Mouse (Mus musculus) spleen, adult 2 months (tissue): ENCODE data around the gene Amotl1.

ENCODE experiments used
- CTCF ChIP-seq: fragments of 200-500 bp; IDR thresholded peaks from 2 replicates; pipeline ENCODE4 v1.5.1; 2011; ENCODE audit warnings: mild to moderate bottlenecking, inconsistent platforms; ENCODE audit not compliant: insufficient read depth, insufficient read length, insufficient replicate concordance; ENCODE audit errors: extremely low read depth
- POLR2A ChIP-seq: fragments of 200-500 bp; IDR thresholded peaks from 2 replicates; pipeline ENCODE4 v1.6.1; 2011; ENCODE audit warnings: low read depth, low read length, inconsistent platforms

DNA sequence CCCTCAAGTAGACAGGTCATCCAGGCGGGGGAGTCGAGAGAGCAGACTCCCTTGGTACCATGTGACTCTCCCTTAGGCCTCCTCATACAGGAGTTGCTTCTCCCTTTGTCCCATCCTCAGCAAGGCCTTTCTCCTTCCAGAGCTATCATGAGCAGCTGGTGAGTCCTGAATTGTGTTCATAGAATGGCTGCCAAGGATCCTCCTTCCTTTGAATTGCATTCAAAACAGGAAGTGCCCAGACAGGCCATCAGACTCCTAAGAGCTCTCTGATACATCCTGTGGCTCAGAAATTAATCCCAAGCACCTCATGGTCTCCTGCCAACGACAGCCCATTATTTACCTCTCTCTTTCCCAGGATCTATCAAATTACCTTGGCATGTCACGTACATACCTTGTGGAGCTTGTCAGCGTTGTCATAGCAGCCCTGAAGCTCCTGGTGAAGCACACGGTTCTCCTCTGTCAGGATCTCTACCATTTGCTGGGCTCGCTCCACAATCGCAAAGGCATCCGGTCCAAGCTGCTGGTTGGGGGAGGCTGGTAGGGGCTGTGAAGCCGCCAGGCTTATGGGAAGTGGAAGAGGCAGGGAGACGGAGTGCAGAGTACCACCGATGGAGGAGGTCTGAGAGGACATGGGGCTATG, 70.0 kb downstream of the Amotl1 start:
- TF ChIP-seq POLR2A (no peak), CTCF (no peak)
